Mouse (Mus musculus) spleen, postnatal 36 days (tissue): Measurements from ENCODE around the gene Rab3gap2.
"Not testable (repeated sequence)": the region's sequence is repeated elsewhere in the genome, so short reads cannot be mapped to it uniquely, and the experiment has no call there.

Experiments used
- DNase-seq, 2 experiments: peaks; one replicate each; pipeline ENCODE4 v3.0.0; 2022; ENCODE audit warnings: low spot score in 2 of 2, mixed read lengths in 1 of 2

Rab3gap2 gene

DNA sequence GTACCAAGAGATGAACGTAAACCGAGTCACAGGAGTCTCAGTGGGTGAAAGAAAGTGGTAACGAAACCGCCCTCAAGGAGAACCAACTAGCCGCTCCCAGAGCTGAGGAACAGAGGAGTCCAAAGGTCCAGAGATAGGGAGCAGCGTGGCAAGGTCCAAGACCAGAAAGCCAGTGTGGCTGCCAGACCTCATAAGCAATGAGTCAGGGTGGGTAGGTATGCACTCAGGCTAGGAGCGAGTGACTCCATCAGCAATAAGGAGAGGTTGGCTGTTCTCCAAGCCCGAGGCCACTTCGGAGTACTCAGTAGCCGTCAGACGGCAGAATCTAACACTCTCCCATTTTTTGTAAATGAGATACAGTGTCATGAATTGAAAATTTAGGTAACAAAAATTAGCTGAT, 78.9 kb downstream of the Rab3gap2 start:
- DNase-seq, result no peak

- no peak for DNase-seq
These were observed 79.3 kb downstream of the Rab3gap2 start for GRCm38 (mm10) chr1:185283247-185283646.

GRCm38 (mm10) chr1:185284740-185285139, 80.8 kb downstream of the Rab3gap2 start:
- no peak for DNase-seq

DNA sequence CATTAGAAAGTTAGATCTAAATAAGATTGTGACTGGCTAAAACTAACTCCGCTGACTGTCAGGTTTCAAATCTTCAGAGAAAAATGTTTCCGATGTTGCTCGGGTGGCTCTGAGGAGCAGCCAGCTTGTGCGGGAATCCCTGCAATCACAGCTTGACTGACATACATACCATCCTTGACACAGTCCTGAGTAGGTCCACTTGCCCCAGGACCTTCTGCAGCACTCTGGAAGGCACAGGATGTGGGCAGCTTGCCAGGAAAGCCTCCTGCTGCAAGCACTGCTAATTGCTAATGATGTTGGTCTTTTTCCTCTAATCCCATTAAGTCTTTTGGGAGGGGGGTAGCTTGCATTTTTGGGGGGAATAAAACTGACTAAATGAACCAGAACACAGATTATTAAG, 81.3 kb downstream of the Rab3gap2 start:
- no peak for DNase-seq

DNA sequence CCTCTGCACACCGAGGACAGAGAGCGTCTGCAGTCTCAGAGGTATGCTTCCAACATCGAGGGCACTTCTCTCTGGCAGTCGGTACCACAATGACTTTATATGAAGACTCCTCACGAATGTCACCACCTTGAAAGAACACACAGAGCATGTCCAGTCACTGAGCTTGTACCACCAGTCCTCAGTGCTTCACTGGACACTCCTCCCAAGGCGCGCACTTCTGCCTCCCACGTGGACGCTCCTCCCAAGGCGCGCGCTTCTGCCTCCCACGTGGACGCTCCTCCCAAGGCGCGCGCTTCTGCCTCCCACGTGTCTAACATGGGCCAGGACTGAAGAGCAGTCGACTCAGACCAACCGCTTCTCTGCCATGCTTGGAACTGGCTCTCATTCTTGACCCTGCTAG, 83.1 kb downstream of the Rab3gap2 start:
- no peak for DNase-seq

- DNase-seq, result no peak
These were observed 85.3 kb downstream of the Rab3gap2 start for GRCm38 (mm10) chr1:185289231-185289630.

DNA sequence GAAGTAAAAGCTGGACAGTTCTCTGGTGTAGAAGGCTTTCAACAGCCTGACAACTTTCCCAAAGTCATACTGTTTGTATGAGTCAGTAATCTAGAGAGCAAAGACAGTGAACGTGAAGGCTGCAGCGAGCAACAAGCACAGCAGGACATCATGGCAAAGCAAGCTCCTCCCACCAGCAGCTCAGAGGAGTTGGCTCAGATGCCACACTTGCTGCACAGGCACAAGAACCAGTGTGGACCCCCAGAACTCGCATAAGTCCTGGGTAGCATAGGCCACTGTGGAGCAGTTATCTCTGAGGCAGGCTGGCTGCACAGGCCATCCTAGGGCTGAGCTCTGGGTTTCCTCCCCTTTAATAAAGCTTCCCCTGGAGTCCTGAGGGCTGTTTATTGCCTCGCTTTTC, 87.4 kb downstream of the Rab3gap2 start:
- DNase-seq, result no peak

DNA sequence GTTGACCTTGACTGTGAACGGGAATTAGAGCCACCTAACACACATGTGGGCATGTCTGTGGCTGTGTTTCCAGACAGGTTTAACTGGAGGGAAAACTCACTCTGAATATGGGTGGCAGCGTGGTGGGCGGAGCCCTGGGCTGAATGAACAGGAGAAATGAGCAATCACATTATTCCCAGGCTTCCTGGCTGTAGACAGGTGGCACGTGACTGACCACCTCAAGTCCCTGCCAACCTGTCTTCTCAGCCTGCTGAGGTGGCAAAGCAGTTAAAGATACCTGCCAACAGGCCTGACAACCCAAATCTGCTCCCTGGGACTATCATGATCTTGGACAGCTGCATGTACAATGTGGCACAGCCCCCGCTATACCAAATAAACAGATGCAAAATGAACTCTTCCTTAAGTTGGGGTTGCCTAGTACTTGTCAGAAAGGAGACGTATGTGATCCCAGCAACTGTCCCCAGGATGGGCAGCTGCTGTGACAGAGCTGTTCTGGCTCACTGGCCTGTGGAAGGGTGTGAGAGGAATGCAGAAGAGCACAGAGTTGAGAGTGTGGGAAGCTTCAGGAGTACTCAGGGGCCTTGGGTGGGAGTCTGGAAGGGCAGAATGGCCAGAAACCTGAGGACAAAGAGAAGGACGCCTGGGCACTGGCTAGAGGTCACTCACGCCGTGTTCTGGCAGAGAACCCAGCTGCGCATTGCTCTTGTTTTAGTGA, 88.9 kb downstream of the Rab3gap2 start:
- DNase-seq, result no peak

- DNase-seq, result no peak
These were observed 92.9 kb downstream of the Rab3gap2 start for GRCm38 (mm10) chr1:185296850-185297249.

- DNase-seq, result no peak
These were observed 94.6 kb downstream of the Rab3gap2 start for GRCm38 (mm10) chr1:185298496-185298895.

DNA sequence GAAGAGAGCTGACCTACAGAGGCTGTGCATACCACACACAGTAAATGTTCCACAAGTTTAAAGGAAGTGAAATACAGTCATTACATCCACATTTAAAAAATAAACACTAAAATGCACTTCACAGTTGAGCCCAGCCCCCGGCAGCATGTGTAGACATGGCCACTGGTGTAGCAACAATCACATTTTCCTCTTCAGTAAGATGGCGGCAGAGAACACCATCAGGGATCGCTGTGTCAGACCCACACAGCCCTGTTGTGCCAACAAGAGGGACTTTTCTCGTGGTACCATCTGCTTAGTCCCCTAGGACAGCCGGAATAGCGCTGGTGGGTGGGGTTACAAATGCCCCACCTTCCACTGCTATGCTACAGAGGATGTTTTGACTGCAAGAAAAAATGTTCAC, 98.9 kb downstream of the Rab3gap2 start:
- no peak for DNase-seq

GRCm38 (mm10) chr1:185306836-185307235, 102.9 kb downstream of the Rab3gap2 start:
- no peak for DNase-seq

DNA sequence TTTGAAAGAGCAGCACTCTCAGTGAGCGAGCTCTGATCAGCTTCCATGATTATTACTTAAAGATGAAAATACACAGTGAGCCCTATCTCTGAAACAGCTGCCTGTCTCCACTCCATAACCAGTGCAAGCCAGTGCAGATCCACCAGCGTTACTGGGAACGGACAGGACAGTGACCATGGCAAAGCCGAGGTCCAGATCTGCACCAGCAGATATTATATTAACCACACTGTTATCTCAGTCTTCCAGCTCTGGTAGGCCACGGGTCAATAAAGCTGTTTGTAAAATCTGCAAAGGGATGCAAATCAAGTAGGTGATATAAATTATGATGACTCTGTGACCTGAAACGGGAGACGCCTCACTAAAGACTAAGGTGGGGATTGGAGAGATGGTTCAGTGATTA, 103.7 kb downstream of the Rab3gap2 start:
- DNase-seq, result no peak

DNA sequence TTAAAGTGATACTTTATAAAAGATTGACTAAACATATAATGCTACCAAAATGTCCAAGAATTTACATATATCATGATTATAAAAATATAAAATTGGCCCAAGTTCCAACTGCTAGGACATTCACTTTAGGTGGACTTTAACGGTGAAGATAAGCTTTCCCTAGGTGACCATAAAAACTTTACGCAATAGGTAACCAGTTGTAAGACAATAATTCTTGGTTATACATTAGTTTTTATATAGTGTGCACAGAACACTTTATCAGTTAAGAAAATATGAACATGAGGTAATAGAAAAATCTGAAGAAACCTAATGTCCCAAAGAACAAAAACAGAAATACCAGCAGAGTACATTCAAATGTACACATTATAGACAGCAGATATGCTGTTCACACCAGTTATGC, 104.4 kb downstream of the Rab3gap2 start:
- DNase-seq, result no peak

DNA sequence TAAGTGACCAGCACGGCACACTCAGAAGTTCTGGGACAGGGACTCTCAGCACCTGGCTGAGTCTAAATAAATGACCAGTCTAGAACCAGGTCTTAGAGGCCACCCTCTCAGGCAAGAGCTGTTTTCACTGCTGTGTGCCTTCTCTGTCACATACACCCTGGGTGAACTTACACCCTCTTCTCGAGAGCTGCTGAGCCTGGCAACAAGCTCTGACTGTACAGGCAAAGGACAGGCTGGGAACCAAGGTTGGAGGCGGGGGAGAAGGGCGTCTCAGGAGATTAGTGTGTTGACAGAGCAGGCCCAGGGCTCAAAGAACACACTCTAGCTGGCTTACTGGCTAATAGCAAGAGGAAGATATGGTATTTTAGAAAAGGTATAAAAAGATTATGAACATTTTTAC, 105.0 kb downstream of the Rab3gap2 start:
- DNase-seq, result no peak

GRCm38 (mm10) chr1:185311949-185312348, 108.0 kb downstream of the Rab3gap2 start:
- no peak for DNase-seq

- no peak for DNase-seq
These were observed 110.6 kb downstream of the Rab3gap2 start for GRCm38 (mm10) chr1:185314546-185314945.

- DNase-seq, result no peak
These were observed 112.1 kb downstream of the Rab3gap2 start for GRCm38 (mm10) chr1:185315846-185316568.

- not testable (repeated sequence) for DNase-seq
These were observed 123.9 kb downstream of the Rab3gap2 start for GRCm38 (mm10) chr1:185327754-185328345.

GRCm38 (mm10) chr1:185328721-185329610, 125.0 kb downstream of the Rab3gap2 start, which contains the start of gene Iars2:
Iars2 (minus strand) TSS chr1:185329396.
- DNase-seq, result peak; percentile 89 to 91

DNA sequence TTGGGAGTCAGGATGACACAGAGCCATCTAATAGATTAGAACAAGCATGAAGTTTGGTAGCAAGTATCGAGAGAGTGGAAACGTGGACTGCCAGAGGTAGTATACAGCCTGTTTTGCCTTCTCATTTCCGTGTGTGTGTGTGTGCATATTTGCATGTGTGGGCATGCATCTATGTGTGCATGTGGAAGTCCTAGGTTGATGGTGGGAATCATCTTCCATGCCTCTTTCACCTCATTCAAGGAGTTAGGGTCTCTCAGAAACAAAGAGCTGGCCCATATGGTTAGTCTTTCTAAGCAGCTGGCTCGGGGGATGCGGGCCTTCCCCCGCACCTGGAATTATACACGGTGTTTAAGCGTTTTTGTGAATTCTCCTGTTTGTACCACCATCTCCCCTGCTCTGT, 125.9 kb downstream of the Rab3gap2 start:
- no peak for DNase-seq

GRCm38 (mm10) chr1:185331364-185331763, 127.4 kb downstream of the Rab3gap2 start:
- DNase-seq, result no peak
